Mouse (Mus musculus): ENCODE measurements around the gene Med22. TPM values are rescaled to one million over a fixed set of nuclear protein-coding genes. Genes with fewer than 3 reads are reported as not detected.

Gene Med22
- polyA plus RNA-seq, 1 experiment from 2014 or later: 62.6 TPM

GRCm38 (mm10) chr2:26908710-26909386 is 1.6 kb downstream of the Med22 start:
- H3K27me3 ChIP-seq (ENCODE audit: insufficient read depth, low read length): no peaks in the 10 kb centered on the region
- peak overlapping the region; percentile 71 for H3K4me2 ChIP-seq (replicated peaks; ENCODE audit: low read depth, low read length)
- peaks cover 35% of the 10 kb centered on the region for H3K4me1 ChIP-seq (ENCODE audit: insufficient read depth, low read length)
- H3K9me3 ChIP-seq (ENCODE audit: low read length): no peaks in the 10 kb centered on the region
- peak overlapping the region; percentile 77 for H3K4me3 ChIP-seq (ENCODE audit: low read length)
- peaks cover 54% of the 10 kb centered on the region for H3K36me3 ChIP-seq (ENCODE audit: insufficient read depth, low read length)
- ATAC-seq (ENCODE audit: low FRiP score, low TSS enrichment): no peak
- H3K27ac ChIP-seq (ENCODE audit: low read length): no peak overlapping the region
- peak overlapping the region; percentile 81 for H3K9ac ChIP-seq (replicated peaks; ENCODE audit: low read length)
- WGBS: 81% methylated on average over 18 of the region's 18 CpGs

- peaks cover 39% of the 10 kb centered on the region for H3K4me1 ChIP-seq (ENCODE audit: insufficient read depth, low read length)
- 42% methylated on average over 4 of the region's 4 CpGs for WGBS
- no peak overlapping the region for H3K4me3 ChIP-seq (ENCODE audit: low read length)
- no peak for ATAC-seq (ENCODE audit: low FRiP score, low TSS enrichment)
- peaks cover 36% of the 10 kb centered on the region for H3K36me3 ChIP-seq (ENCODE audit: insufficient read depth, low read length)
- no peaks in the 10 kb centered on the region for H3K27me3 ChIP-seq (ENCODE audit: insufficient read depth, low read length)
- H3K27ac ChIP-seq (ENCODE audit: low read length): no peak overlapping the region
- no peak overlapping the region for H3K4me2 ChIP-seq (replicated peaks; ENCODE audit: low read depth, low read length)
- no peaks in the 10 kb centered on the region for H3K9me3 ChIP-seq (ENCODE audit: low read length)
- no peak overlapping the region for H3K9ac ChIP-seq (replicated peaks; ENCODE audit: low read length)
Measured at GRCm38 (mm10) chr2:26907109-26907508, 3.4 kb downstream of the Med22 start.

GRCm38 (mm10) chr2:26906431-26906830 is 4.0 kb downstream of the Med22 start:
- Histone ChIP-seq H3K27ac (ENCODE audit: low read length) (no peak overlapping the region), H3K4me2 (replicated peaks; ENCODE audit: low read depth, low read length) (no peak overlapping the region), H3K27me3 (ENCODE audit: insufficient read depth, low read length) (no peaks in the 10 kb centered on the region), H3K4me3 (ENCODE audit: low read length) (no peak overlapping the region), H3K9ac (replicated peaks; ENCODE audit: low read length) (no peak overlapping the region), H3K36me3 (ENCODE audit: insufficient read depth, low read length) (peaks cover 29% of the 10 kb centered on the region), H3K9me3 (ENCODE audit: low read length) (no peaks in the 10 kb centered on the region), H3K4me1 (ENCODE audit: insufficient read depth, low read length) (peaks cover 40% of the 10 kb centered on the region)
- WGBS: 92% methylated on average over 3 of the region's 3 CpGs
- no peak for ATAC-seq (ENCODE audit: low FRiP score, low TSS enrichment)

GRCm38 (mm10) chr2:26905936-26906335 is 4.5 kb downstream of the Med22 start:
- ATAC-seq (ENCODE audit: low FRiP score, low TSS enrichment): no peak
- no peak overlapping the region for H3K9ac ChIP-seq (replicated peaks; ENCODE audit: low read length)
- 71% methylated on average over 2 of the region's 2 CpGs for WGBS

GRCm38 (mm10) chr2:26903311-26903710 is 7.2 kb downstream of the Med22 start:
- Histone ChIP-seq H3K4me2 (replicated peaks; ENCODE audit: low read depth, low read length) (peak overlapping the region; percentile 71), H3K4me1 (ENCODE audit: insufficient read depth, low read length) (peaks cover 31% of the 10 kb centered on the region), H3K27me3 (ENCODE audit: insufficient read depth, low read length) (no peaks in the 10 kb centered on the region), H3K9ac (replicated peaks; ENCODE audit: low read length) (peak overlapping the region; percentile 75), H3K27ac (ENCODE audit: low read length) (peak overlapping the region; percentile 94), H3K4me3 (ENCODE audit: low read length) (peak overlapping the region; percentile 64), H3K36me3 (ENCODE audit: insufficient read depth, low read length) (peaks cover 44% of the 10 kb centered on the region), H3K9me3 (ENCODE audit: low read length) (no peaks in the 10 kb centered on the region)
- 12% methylated on average over 7 of the region's 7 CpGs for WGBS
- ATAC-seq (ENCODE audit: low FRiP score, low TSS enrichment): no peak

More at GRCm38 (mm10) chr2:26905936-26906335, 4.5 kb downstream of the Med22 start:
- Histone ChIP-seq H3K36me3 (ENCODE audit: insufficient read depth, low read length) (peaks cover 28% of the 10 kb centered on the region), H3K4me3 (ENCODE audit: low read length) (no peak overlapping the region), H3K27ac (ENCODE audit: low read length) (no peak overlapping the region), H3K9me3 (ENCODE audit: low read length) (no peaks in the 10 kb centered on the region), H3K4me2 (replicated peaks; ENCODE audit: low read depth, low read length) (no peak overlapping the region), H3K27me3 (ENCODE audit: insufficient read depth, low read length) (no peaks in the 10 kb centered on the region), H3K4me1 (ENCODE audit: insufficient read depth, low read length) (peaks cover 44% of the 10 kb centered on the region)

GRCm38 (mm10) chr2:26902467-26903220 is 7.8 kb downstream of the Med22 start, which contains the start of gene Surf6:
Gene Surf6, minus strand, starts transcription at chr2:26902879.
- Histone ChIP-seq H3K4me3 (ENCODE audit: low read length) (peak within 1 kb of the TSS; percentile 64), H3K4me2 (replicated peaks; ENCODE audit: low read depth, low read length) (peak within 1 kb of the TSS; percentile 71), H3K27ac (ENCODE audit: low read length) (peak within 1 kb of the TSS; percentile 94), H3K9ac (replicated peaks; ENCODE audit: low read length) (peak within 1 kb of the TSS; percentile 77), H3K27me3 (ENCODE audit: insufficient read depth, low read length) (no peaks in the 10 kb centered on the region), H3K9me3 (ENCODE audit: low read length) (no peaks in the 10 kb centered on the region), H3K36me3 (ENCODE audit: insufficient read depth, low read length) (peaks cover 42% of the 10 kb centered on the region), H3K4me1 (ENCODE audit: insufficient read depth, low read length) (peaks cover 28% of the 10 kb centered on the region)
- peak; percentile 94 for ATAC-seq (ENCODE audit: low FRiP score, low TSS enrichment)
- WGBS: under 1% methylated on average over 41 of the region's 41 CpGs

GRCm38 (mm10) chr2:26901834-26902400 is 8.6 kb downstream of the Med22 start:
- peak overlapping the region; percentile 77 for H3K9ac ChIP-seq (replicated peaks; ENCODE audit: low read length)
- peak overlapping the region; percentile 94 for H3K27ac ChIP-seq (ENCODE audit: low read length)
- peaks cover 42% of the 10 kb centered on the region for H3K36me3 ChIP-seq (ENCODE audit: insufficient read depth, low read length)
- no peaks in the 10 kb centered on the region for H3K27me3 ChIP-seq (ENCODE audit: insufficient read depth, low read length)
- no peaks in the 10 kb centered on the region for H3K9me3 ChIP-seq (ENCODE audit: low read length)
- peak overlapping the region; percentile 64 for H3K4me3 ChIP-seq (ENCODE audit: low read length)
- 4% methylated on average over 7 of the region's 7 CpGs for WGBS
- peak overlapping the region; percentile 71 for H3K4me2 ChIP-seq (replicated peaks; ENCODE audit: low read depth, low read length)
- peaks cover 25% of the 10 kb centered on the region for H3K4me1 ChIP-seq (ENCODE audit: insufficient read depth, low read length)
- no peak for ATAC-seq (ENCODE audit: low FRiP score, low TSS enrichment)

- Histone ChIP-seq H3K9ac (replicated peaks; ENCODE audit: low read length) (no peak overlapping the region; the same call in 1 of the 2 replicates), H3K9me3 (ENCODE audit: low read length) (no peaks in the 10 kb centered on the region), H3K4me2 (replicated peaks; ENCODE audit: low read depth, low read length) (no peak overlapping the region), H3K4me3 (ENCODE audit: low read length) (no peak overlapping the region), H3K27ac (ENCODE audit: low read length) (no peak overlapping the region), H3K36me3 (ENCODE audit: insufficient read depth, low read length) (peaks cover 43% of the 10 kb centered on the region), H3K27me3 (ENCODE audit: insufficient read depth, low read length) (no peaks in the 10 kb centered on the region), H3K4me1 (ENCODE audit: insufficient read depth, low read length) (peaks cover 25% of the 10 kb centered on the region)
- no peak for ATAC-seq (ENCODE audit: low FRiP score, low TSS enrichment)
- WGBS: 72% methylated on average over 1 of the region's 1 CpGs
Measured at GRCm38 (mm10) chr2:26900731-26901130, 9.7 kb downstream of the Med22 start.

- peaks cover 1% of the 10 kb centered on the region; the same call in 1 of the 2 replicates for H3K4me1 ChIP-seq (ENCODE audit: insufficient read depth, low read length)
- H3K4me3 ChIP-seq (ENCODE audit: low read length): no peak overlapping the region
- no peak overlapping the region for H3K27ac ChIP-seq (ENCODE audit: low read length)
- WGBS: 91% methylated on average over 4 of the region's 4 CpGs
- peaks cover 76% of the 10 kb centered on the region for H3K36me3 ChIP-seq (ENCODE audit: insufficient read depth, low read length)
- H3K9me3 ChIP-seq (ENCODE audit: low read length): no peaks in the 10 kb centered on the region
- H3K9ac ChIP-seq (replicated peaks; ENCODE audit: low read length): no peak overlapping the region
- H3K27me3 ChIP-seq (ENCODE audit: insufficient read depth, low read length): no peaks in the 10 kb centered on the region
- no peak overlapping the region for H3K4me2 ChIP-seq (replicated peaks; ENCODE audit: low read depth, low read length)
- no peak for ATAC-seq (ENCODE audit: low FRiP score, low TSS enrichment)
Measured at GRCm38 (mm10) chr2:26895898-26896297, 14.6 kb downstream of the Med22 start.
